Mouse (Mus musculus): ENCODE results near the gene Tmem50a. TPM values are rescaled to one million over a fixed set of nuclear protein-coding genes. Genes with fewer than 3 reads are reported as not detected.

Tmem50a gene
- polyA plus RNA-seq (2017; shearing (Covaris generic)), result 291 TPM

GRCm38 (mm10) chr4:134914864-134915209, at the start of gene Tmem50a:
TSS of gene Tmem50a (minus strand) at chr4:134915024.

GRCm38 (mm10) chr4:134930684-134931481, 16.1 kb upstream of the Tmem50a start, which contains the start of gene Syf2:
TSS of gene Syf2 (plus strand) at chr4:134930898.

GRCm38 (mm10) chr4:134923258-134924018, 8.6 kb upstream of the Tmem50a start, which contains the start of gene Rsrp1:
TSS of gene Rsrp1 (plus strand) at chr4:134923592.

GRCm38 (mm10) chr4:134863937-134864729, 50.7 kb downstream of the Tmem50a start, which contains the start of gene Rhd:
TSS of gene Rhd (plus strand) at chr4:134864536.

GRCm38 (mm10) chr4:134853259-134853636, 61.6 kb downstream of the Tmem50a start, which contains the start of gene Maco1:
TSS of gene Maco1 (minus strand) at chr4:134853345.

Other genes starting within 250 kb of the Tmem50a start
- 4.7 TPM for gene Man1c1, start 210.7 kb downstream of the Tmem50a start, polyA plus RNA-seq (2017; shearing (Covaris generic))
- gene Ldlrap1, start 147.0 kb downstream of the Tmem50a start, polyA plus RNA-seq (2017; shearing (Covaris generic)), result 76.8 TPM
- gene Maco1, start 61.7 kb downstream of the Tmem50a start, polyA plus RNA-seq (2017; shearing (Covaris generic)), result 28.9 TPM
- not detected for gene Rhd, start 50.5 kb downstream of the Tmem50a start, polyA plus RNA-seq (2017; shearing (Covaris generic))
- gene Rsrp1, start 8.6 kb upstream of the Tmem50a start, polyA plus RNA-seq (2017; shearing (Covaris generic)), result 849 TPM
- gene Syf2, start 15.9 kb upstream of the Tmem50a start, polyA plus RNA-seq (2017; shearing (Covaris generic)), result 331 TPM
- 89.6 TPM for gene Runx3, start 205.6 kb upstream of the Tmem50a start, polyA plus RNA-seq (2017; shearing (Covaris generic))

All from effector memory CD4-positive, alpha-beta T cell, adult 7 months (primary cell).